Mouse (Mus musculus): Measurements from ENCODE around the gene Rnf26. TPM values are rescaled to one million over a fixed set of nuclear protein-coding genes. Genes with fewer than 3 reads are reported as not detected.
A peak's percentile ranks its signal among the peaks of the same experiment; 100 is the strongest.

Gene Rnf26
- polyA plus RNA-seq, 1 experiment, result 29.5 TPM

GRCm38 (mm10) chr9:44065177-44065576, 48.1 kb downstream of the Rnf26 start:
- Histone ChIP-seq H3K79me2 (ENCODE audit: control insufficient read depth, insufficient read depth) (no peaks in the 10 kb centered on the region), H3ac (ENCODE audit: control insufficient read depth, insufficient read length) (no peak overlapping the region), H3K27me3 (ENCODE audit: control insufficient read depth, insufficient read depth, insufficient read length) (no peaks in the 10 kb centered on the region), H3K36me3 (ENCODE audit: control insufficient read depth, insufficient read depth) (no peaks in the 10 kb centered on the region), H3K4me3 (no peak overlapping the region), H3K4me2 (ENCODE audit: low read depth) (no peak overlapping the region)
- TF ChIP-seq E2F4 (IDR thresholded peaks at IDR 0.05; ENCODE audit: insufficient read depth), result no peak
- no peak for TF ChIP-seq POLR2A (IDR thresholded peaks at IDR 0.05; ENCODE audit: insufficient read length, low read depth)
- no peak for TF ChIP-seq MYOG (IDR thresholded peaks at IDR 0.05; ENCODE audit: control insufficient read depth in 1 of 3, insufficient read depth in 1 of 3, insufficient read length in 2 of 3, low read depth in 2 of 3)
- no peak for TF ChIP-seq TCF12 (IDR thresholded peaks at IDR 0.05; ENCODE audit: insufficient read depth, poor library complexity, severe bottlenecking)

GRCm38 (mm10) chr9:44058606-44059005, 54.7 kb downstream of the Rnf26 start:
- Histone ChIP-seq H3K79me2 (ENCODE audit: control insufficient read depth, insufficient read depth) (no peaks in the 10 kb centered on the region), H3K27me3 (ENCODE audit: control insufficient read depth, insufficient read depth, insufficient read length) (no peaks in the 10 kb centered on the region), H3K36me3 (ENCODE audit: control insufficient read depth, insufficient read depth) (no peaks in the 10 kb centered on the region), H3K4me2 (ENCODE audit: low read depth) (no peak overlapping the region), H3K4me3 (no peak overlapping the region), H3ac (ENCODE audit: control insufficient read depth, insufficient read length) (no peak overlapping the region)
- TF ChIP-seq REST (IDR thresholded peaks at IDR 0.05; ENCODE audit: insufficient read depth, insufficient read length), result no peak
- TF ChIP-seq TCF3 (IDR thresholded peaks at IDR 0.05; ENCODE audit: insufficient read length, low read depth), result no peak
- no peak for TF ChIP-seq CEBPB (IDR thresholded peaks at IDR 0.05; ENCODE audit: insufficient read depth, poor library complexity, severe bottlenecking)
- TF ChIP-seq MAX (IDR thresholded peaks at IDR 0.05; ENCODE audit: low read depth), result no peak
- no peak for TF ChIP-seq MYOD1 (IDR thresholded peaks at IDR 0.05; ENCODE audit: control insufficient read depth in 1 of 3, insufficient read length in 2 of 3, low read depth in 2 of 3)
- no peak for TF ChIP-seq USF1 (IDR thresholded peaks at IDR 0.05; ENCODE audit: low read depth)
- no peak for TF ChIP-seq POLR2A (IDR thresholded peaks at IDR 0.05; ENCODE audit: insufficient read length, low read depth)
- TF ChIP-seq MYOG (IDR thresholded peaks at IDR 0.05; ENCODE audit: control insufficient read depth in 1 of 3, insufficient read depth in 1 of 3, insufficient read length in 2 of 3, low read depth in 2 of 3), result no peak
- no peak for TF ChIP-seq TCF12 (IDR thresholded peaks at IDR 0.05; ENCODE audit: insufficient read depth, poor library complexity, severe bottlenecking)
- no peak for TF ChIP-seq POLR2AphosphoS2 (IDR thresholded peaks at IDR 0.05; ENCODE audit: insufficient read length, low read depth)
- no peak for TF ChIP-seq E2F4 (IDR thresholded peaks at IDR 0.05; ENCODE audit: insufficient read depth)
- no peak for TF ChIP-seq SRF (IDR thresholded peaks at IDR 0.05; ENCODE audit: control insufficient read depth, insufficient read length, low read depth)

- TF ChIP-seq E2F4 (IDR thresholded peaks at IDR 0.05; ENCODE audit: insufficient read depth) (no peak), TCF12 (IDR thresholded peaks at IDR 0.05; ENCODE audit: insufficient read depth, poor library complexity, severe bottlenecking) (no peak), CEBPB (IDR thresholded peaks at IDR 0.05; ENCODE audit: insufficient read depth, poor library complexity, severe bottlenecking) (no peak), MYOG (IDR thresholded peaks at IDR 0.05; ENCODE audit: control insufficient read depth in 1 of 3, insufficient read depth in 1 of 3, insufficient read length in 2 of 3, low read depth in 2 of 3) (no peak)
- no peak overlapping the region for H3ac ChIP-seq (ENCODE audit: control insufficient read depth, insufficient read length)
- H3K79me2 ChIP-seq (ENCODE audit: control insufficient read depth, insufficient read depth), result no peaks in the 10 kb centered on the region
- no peak overlapping the region for H3K4me3 ChIP-seq
- H3K27me3 ChIP-seq (ENCODE audit: control insufficient read depth, insufficient read depth, insufficient read length), result no peaks in the 10 kb centered on the region
- no peaks in the 10 kb centered on the region for H3K36me3 ChIP-seq (ENCODE audit: control insufficient read depth, insufficient read depth)
- no peak overlapping the region for H3K4me2 ChIP-seq (ENCODE audit: low read depth)
These were observed 59.4 kb downstream of the Rnf26 start for GRCm38 (mm10) chr9:44053936-44054335.

- Histone ChIP-seq H3K27me3 (ENCODE audit: control insufficient read depth, insufficient read depth, insufficient read length) (no peaks in the 10 kb centered on the region), H3K4me2 (ENCODE audit: low read depth) (no peak overlapping the region), H3K79me2 (ENCODE audit: control insufficient read depth, insufficient read depth) (no peaks in the 10 kb centered on the region), H3ac (ENCODE audit: control insufficient read depth, insufficient read length) (no peak overlapping the region), H3K36me3 (ENCODE audit: control insufficient read depth, insufficient read depth) (no peaks in the 10 kb centered on the region), H3K4me3 (no peak overlapping the region)
- TF ChIP-seq MYOG (IDR thresholded peaks at IDR 0.05; ENCODE audit: control insufficient read depth in 1 of 3, insufficient read depth in 1 of 3, insufficient read length in 2 of 3, low read depth in 2 of 3) (no peak), MYOD1 (IDR thresholded peaks at IDR 0.05; ENCODE audit: control insufficient read depth in 1 of 3, insufficient read length in 2 of 3, low read depth in 2 of 3) (no peak), MAX (IDR thresholded peaks at IDR 0.05; ENCODE audit: low read depth) (no peak), TCF12 (IDR thresholded peaks at IDR 0.05; ENCODE audit: insufficient read depth, poor library complexity, severe bottlenecking) (no peak), TCF3 (IDR thresholded peaks at IDR 0.05; ENCODE audit: insufficient read length, low read depth) (no peak), USF1 (IDR thresholded peaks at IDR 0.05; ENCODE audit: low read depth) (no peak), POLR2AphosphoS2 (IDR thresholded peaks at IDR 0.05; ENCODE audit: insufficient read length, low read depth) (no peak), E2F4 (IDR thresholded peaks at IDR 0.05; ENCODE audit: insufficient read depth) (no peak), SRF (IDR thresholded peaks at IDR 0.05; ENCODE audit: control insufficient read depth, insufficient read length, low read depth) (no peak), POLR2A (IDR thresholded peaks at IDR 0.05; ENCODE audit: insufficient read length, low read depth) (no peak), CEBPB (IDR thresholded peaks at IDR 0.05; ENCODE audit: insufficient read depth, poor library complexity, severe bottlenecking) (no peak), REST (IDR thresholded peaks at IDR 0.05; ENCODE audit: insufficient read depth, insufficient read length) (no peak)
These were observed 60.5 kb downstream of the Rnf26 start for GRCm38 (mm10) chr9:44052855-44053254.

- H3K4me3 ChIP-seq, result no peak overlapping the region
- H3K36me3 ChIP-seq (ENCODE audit: control insufficient read depth, insufficient read depth), result no peaks in the 10 kb centered on the region
- no peaks in the 10 kb centered on the region for H3K27me3 ChIP-seq (ENCODE audit: control insufficient read depth, insufficient read depth, insufficient read length)
- TF ChIP-seq MYOG (IDR thresholded peaks at IDR 0.05; ENCODE audit: control insufficient read depth in 1 of 3, insufficient read depth in 1 of 3, insufficient read length in 2 of 3, low read depth in 2 of 3) (no peak), TCF3 (IDR thresholded peaks at IDR 0.05; ENCODE audit: insufficient read length, low read depth) (no peak), CEBPB (IDR thresholded peaks at IDR 0.05; ENCODE audit: insufficient read depth, poor library complexity, severe bottlenecking) (no peak), TCF12 (IDR thresholded peaks at IDR 0.05; ENCODE audit: insufficient read depth, poor library complexity, severe bottlenecking) (no peak), MAX (IDR thresholded peaks at IDR 0.05; ENCODE audit: low read depth) (no peak), POLR2A (IDR thresholded peaks at IDR 0.05; ENCODE audit: insufficient read length, low read depth) (no peak), MYOD1 (IDR thresholded peaks at IDR 0.05; ENCODE audit: control insufficient read depth in 1 of 3, insufficient read length in 2 of 3, low read depth in 2 of 3) (peak in 1 of 3 experiments; percentile 22), POLR2AphosphoS2 (IDR thresholded peaks at IDR 0.05; ENCODE audit: insufficient read length, low read depth) (no peak)
- H3ac ChIP-seq (ENCODE audit: control insufficient read depth, insufficient read length), result no peak overlapping the region
- H3K79me2 ChIP-seq (ENCODE audit: control insufficient read depth, insufficient read depth), result no peaks in the 10 kb centered on the region
- no peak overlapping the region for H3K4me2 ChIP-seq (ENCODE audit: low read depth)
These were observed 63.7 kb downstream of the Rnf26 start for GRCm38 (mm10) chr9:44049381-44050165.
